Mouse (Mus musculus): Measurements from ENCODE around the gene Sbds. TPM values are rescaled to one million over a fixed set of nuclear protein-coding genes. Genes with fewer than 3 reads are reported as not detected.

The Sbds gene
- total RNA-seq (2012; rRNA removed): 50.6 and 61.0 TPM in 2 replicates

DNA sequence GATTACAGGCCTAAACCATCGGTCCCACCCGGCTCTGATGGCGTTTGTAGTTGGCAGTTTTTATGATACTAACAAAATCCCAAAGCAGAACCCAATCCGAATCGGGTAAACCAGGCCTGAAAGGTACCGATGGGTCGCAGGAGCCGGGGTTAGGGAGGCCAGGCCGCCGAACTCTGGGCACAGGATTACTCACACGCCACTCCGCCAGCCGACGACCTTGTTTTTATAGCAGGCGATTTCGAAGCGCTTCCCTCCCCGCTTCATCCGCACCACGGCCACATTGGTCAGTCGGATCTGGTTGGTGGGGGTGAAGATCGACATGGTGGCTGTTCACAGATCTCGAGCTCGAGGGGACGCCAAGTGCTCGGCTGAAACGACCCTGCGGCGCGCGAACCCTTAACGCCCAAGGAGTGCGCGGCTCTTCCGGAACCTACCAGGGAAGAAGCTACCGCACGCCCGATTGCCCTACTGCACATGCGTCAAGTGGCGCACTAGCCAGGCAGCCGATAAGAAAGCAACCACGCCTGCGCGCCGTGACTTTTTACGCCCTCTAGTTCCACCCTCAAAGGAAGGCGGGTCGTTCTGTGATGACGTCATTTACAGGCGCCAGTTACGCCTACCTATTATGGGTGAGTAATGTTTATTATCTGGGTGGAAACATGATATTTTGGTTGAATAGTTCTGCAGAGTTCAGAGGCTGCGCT is at the start of gene Sbds, which contains the start of gene Tyw1:
Gene Sbds (minus strand): TSS at position 514 of the 704 bp plus-strand sequence.
Gene Tyw1 (plus strand): TSS at position 603 of the 704 bp plus-strand sequence.
- H3K27ac ChIP-seq (ENCODE audit: insufficient read depth, low read depth, low read length, poor library complexity, severe bottlenecking): peak within 1 kb of the TSS; percentile 88
- in situ Hi-C loops (cut with MboI; ENCODE audit: low sequenced_read_pairs in 2 of 2, unreplicated experiment in 2 of 2): no loop called here
- peaks cover 0 to 3% of the 10 kb centered on the region in 2 experiments; a peak in 1 of 4 replicates for H3K4me1 ChIP-seq (ENCODE audit: control insufficient read depth in 2 of 2, insufficient read depth in 2 of 2, low read length in 2 of 2, poor library complexity in 1 of 2)
- H3K36me3 ChIP-seq (ENCODE audit: control insufficient read depth, insufficient read depth, low read length, poor library complexity, severe bottlenecking): peaks cover 34% of the 10 kb centered on the region
- no peaks in the 10 kb centered on the region for H3K9me3 ChIP-seq (ENCODE audit: control insufficient read depth, insufficient read depth, low read depth, low read length)
- peak within 1 kb of the TSS; percentile 94 to 99 for H3K4me3 ChIP-seq (ENCODE audit: insufficient read depth in 1 of 2, low read depth in 1 of 2, low read length in 2 of 2, poor library complexity in 1 of 2, severe bottlenecking in 1 of 2)
- peak within 1 kb of the TSS; percentile 99 for H3K9ac ChIP-seq (ENCODE audit: insufficient read depth, low read depth, low read length, poor library complexity, severe bottlenecking)
- TF ChIP-seq ZC3H11A (IDR thresholded peaks at IDR 0.05; ENCODE audit: borderline replicate concordance, low read depth, low read length) (no peak), MAFK (IDR thresholded peaks at IDR 0.05; ENCODE audit: insufficient read depth, low read depth, low read length) (no peak), ZNF384 (IDR thresholded peaks at IDR 0.05; ENCODE audit: low read depth, low read length) (0 out of 2 replicates have a peak, but pooled peaks have one; percentile 17), CHD2 (IDR thresholded peaks at IDR 0.05; ENCODE audit: low read depth, low read length) (no peak), HCFC1 (IDR thresholded peaks at IDR 0.05; ENCODE audit: borderline replicate concordance, insufficient read depth, low read length) (no peak; the same call in 1 of the 2 replicates)
- peak; percentile 99 for DNase-seq (ENCODE audit: low read depth, low spot score)

DNA sequence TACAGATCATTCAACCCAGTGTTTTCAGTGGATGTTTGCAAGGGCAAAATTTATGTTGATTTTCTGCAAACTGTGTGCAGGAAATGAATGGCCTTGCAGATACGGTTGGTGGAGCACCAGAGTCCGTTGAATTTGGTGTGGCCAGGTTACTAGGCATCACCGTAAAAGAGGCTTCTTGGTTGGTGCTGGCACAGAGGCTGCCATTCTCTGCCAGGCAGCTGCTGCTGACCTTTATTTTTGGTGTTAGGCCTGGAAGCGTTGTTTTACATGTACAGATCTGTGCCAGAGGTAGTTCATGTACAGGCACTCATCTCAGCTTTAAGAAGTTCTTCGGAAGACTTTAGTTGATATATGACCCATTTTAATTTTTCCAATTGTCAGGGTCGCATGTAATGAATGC is 48.3 kb upstream of the Sbds start:
- TF ChIP-seq CHD2 (IDR thresholded peaks at IDR 0.05; ENCODE audit: low read depth, low read length): no peak
- no peak for TF ChIP-seq ZNF384 (IDR thresholded peaks at IDR 0.05; ENCODE audit: low read depth, low read length)
- no peak for TF ChIP-seq HCFC1 (IDR thresholded peaks at IDR 0.05; ENCODE audit: borderline replicate concordance, insufficient read depth, low read length)
- TF ChIP-seq ZC3H11A (IDR thresholded peaks at IDR 0.05; ENCODE audit: borderline replicate concordance, low read depth, low read length): no peak
- TF ChIP-seq MAFK (IDR thresholded peaks at IDR 0.05; ENCODE audit: insufficient read depth, low read depth, low read length): no peak
- H3K9ac ChIP-seq (ENCODE audit: insufficient read depth, low read depth, low read length, poor library complexity, severe bottlenecking): no peak overlapping the region
- peaks cover under 1 to 4% of the 10 kb centered on the region in 2 experiments; a peak in 1 of 4 replicates for H3K4me1 ChIP-seq (ENCODE audit: control insufficient read depth in 2 of 2, insufficient read depth in 2 of 2, low read length in 2 of 2, poor library complexity in 1 of 2)
- H3K27ac ChIP-seq (ENCODE audit: insufficient read depth, low read depth, low read length, poor library complexity, severe bottlenecking): no peak overlapping the region
- no peaks in the 10 kb centered on the region for H3K9me3 ChIP-seq (ENCODE audit: control insufficient read depth, insufficient read depth, low read depth, low read length)
- no peak overlapping the region for H3K4me3 ChIP-seq (ENCODE audit: insufficient read depth in 1 of 2, low read depth in 1 of 2, low read length in 2 of 2, poor library complexity in 1 of 2, severe bottlenecking in 1 of 2)
- no peak for DNase-seq (ENCODE audit: low read depth, low spot score)
- H3K36me3 ChIP-seq (ENCODE audit: control insufficient read depth, insufficient read depth, low read length, poor library complexity, severe bottlenecking): peaks cover 12% of the 10 kb centered on the region; the same call in 1 of the 2 replicates
- in situ Hi-C loops (cut with MboI; ENCODE audit: low sequenced_read_pairs in 2 of 2, unreplicated experiment in 2 of 2): no loop called here

DNA sequence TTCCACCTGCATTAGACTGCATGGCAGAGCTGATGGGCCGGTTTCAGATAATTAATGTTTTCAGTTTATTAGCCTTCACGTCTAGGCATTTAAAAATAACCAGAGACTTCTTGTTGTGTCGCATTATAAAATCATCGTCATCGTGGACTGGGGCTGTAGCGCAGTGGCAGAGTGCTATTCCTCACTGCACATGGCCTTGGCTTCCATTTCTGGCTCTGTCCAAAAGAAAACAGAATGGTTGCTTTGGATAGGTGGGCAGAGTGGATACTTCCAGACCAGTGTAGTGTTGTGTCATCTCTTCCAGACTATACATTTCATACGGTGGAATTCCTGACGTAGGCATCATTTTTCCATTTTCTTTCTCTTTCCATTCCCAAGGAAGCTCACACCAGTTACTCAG is 44.2 kb upstream of the Sbds start:
- Histone ChIP-seq H3K4me1 (ENCODE audit: control insufficient read depth in 2 of 2, insufficient read depth in 2 of 2, low read length in 2 of 2, poor library complexity in 1 of 2) (no peaks in the 10 kb centered on the region), H3K36me3 (ENCODE audit: control insufficient read depth, insufficient read depth, low read length, poor library complexity, severe bottlenecking) (peaks cover 26% of the 10 kb centered on the region), H3K27ac (ENCODE audit: insufficient read depth, low read depth, low read length, poor library complexity, severe bottlenecking) (no peak overlapping the region), H3K9me3 (ENCODE audit: control insufficient read depth, insufficient read depth, low read depth, low read length) (no peaks in the 10 kb centered on the region), H3K9ac (ENCODE audit: insufficient read depth, low read depth, low read length, poor library complexity, severe bottlenecking) (no peak overlapping the region), H3K4me3 (ENCODE audit: insufficient read depth in 1 of 2, low read depth in 1 of 2, low read length in 2 of 2, poor library complexity in 1 of 2, severe bottlenecking in 1 of 2) (no peak overlapping the region)
- in situ Hi-C loops (cut with MboI; ENCODE audit: low sequenced_read_pairs in 2 of 2, unreplicated experiment in 2 of 2): no loop called here
- TF ChIP-seq ZC3H11A (IDR thresholded peaks at IDR 0.05; ENCODE audit: borderline replicate concordance, low read depth, low read length) (no peak), ZNF384 (IDR thresholded peaks at IDR 0.05; ENCODE audit: low read depth, low read length) (no peak), MAFK (IDR thresholded peaks at IDR 0.05; ENCODE audit: insufficient read depth, low read depth, low read length) (no peak), HCFC1 (IDR thresholded peaks at IDR 0.05; ENCODE audit: borderline replicate concordance, insufficient read depth, low read length) (no peak), CHD2 (IDR thresholded peaks at IDR 0.05; ENCODE audit: low read depth, low read length) (no peak)
- no peak for DNase-seq (ENCODE audit: low read depth, low spot score)

DNA sequence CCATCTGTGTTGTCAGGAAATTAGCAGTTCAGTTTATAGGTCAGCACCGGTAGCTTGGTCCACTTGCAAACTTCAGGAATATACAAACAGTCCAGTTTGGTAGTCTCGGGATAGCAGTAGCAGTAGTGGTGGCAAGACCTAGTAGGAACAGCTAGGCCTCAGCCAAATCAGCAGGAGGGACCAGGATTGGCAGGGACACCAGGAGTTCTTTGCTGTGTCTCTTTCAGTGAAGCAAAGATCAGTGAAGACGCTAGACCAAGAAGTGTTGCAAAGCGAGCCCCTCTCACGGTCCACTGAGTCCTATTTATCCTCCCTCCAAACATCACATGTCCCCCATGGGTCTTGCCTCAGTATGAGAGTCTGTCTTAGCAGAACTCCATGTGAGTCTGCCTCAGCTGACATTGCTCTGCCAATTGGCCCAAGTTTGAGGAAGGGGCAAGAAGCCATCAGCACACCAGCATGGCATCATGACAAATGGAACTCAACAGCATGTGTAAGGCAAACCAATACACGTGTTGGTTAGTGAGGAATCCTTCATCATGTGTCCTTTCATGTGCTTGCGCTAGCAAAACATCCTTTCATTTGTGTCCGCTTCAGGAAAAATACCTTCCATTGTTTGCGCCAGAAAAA is 43.6 kb upstream of the Sbds start:
- peaks cover 23% of the 10 kb centered on the region for H3K36me3 ChIP-seq (ENCODE audit: control insufficient read depth, insufficient read depth, low read length, poor library complexity, severe bottlenecking)
- H3K4me1 ChIP-seq (ENCODE audit: control insufficient read depth in 2 of 2, insufficient read depth in 2 of 2, low read length in 2 of 2, poor library complexity in 1 of 2): no peaks in the 10 kb centered on the region
- no peak overlapping the region for H3K27ac ChIP-seq (ENCODE audit: insufficient read depth, low read depth, low read length, poor library complexity, severe bottlenecking)
- TF ChIP-seq ZNF384 (IDR thresholded peaks at IDR 0.05; ENCODE audit: low read depth, low read length): no peak
- no peak for TF ChIP-seq ZC3H11A (IDR thresholded peaks at IDR 0.05; ENCODE audit: borderline replicate concordance, low read depth, low read length)
- no peak for TF ChIP-seq CHD2 (IDR thresholded peaks at IDR 0.05; ENCODE audit: low read depth, low read length)
- no peak for DNase-seq (ENCODE audit: low read depth, low spot score)
- no peaks in the 10 kb centered on the region for H3K9me3 ChIP-seq (ENCODE audit: control insufficient read depth, insufficient read depth, low read depth, low read length)
- in situ Hi-C loops (cut with MboI; ENCODE audit: low sequenced_read_pairs in 2 of 2, unreplicated experiment in 2 of 2): no loop called here
- no peak overlapping the region for H3K9ac ChIP-seq (ENCODE audit: insufficient read depth, low read depth, low read length, poor library complexity, severe bottlenecking)
- no peak overlapping the region for H3K4me3 ChIP-seq (ENCODE audit: insufficient read depth in 1 of 2, low read depth in 1 of 2, low read length in 2 of 2, poor library complexity in 1 of 2, severe bottlenecking in 1 of 2)
